Mouse (Mus musculus): ENCODE measurements at regions not wholly inside any gene's neighbourhood (a gene's known extent, or its start where the extent isn't known, plus 50 kb on each side); places are given as distances from the start of the nearest gene placed in this dataset.

DNA sequence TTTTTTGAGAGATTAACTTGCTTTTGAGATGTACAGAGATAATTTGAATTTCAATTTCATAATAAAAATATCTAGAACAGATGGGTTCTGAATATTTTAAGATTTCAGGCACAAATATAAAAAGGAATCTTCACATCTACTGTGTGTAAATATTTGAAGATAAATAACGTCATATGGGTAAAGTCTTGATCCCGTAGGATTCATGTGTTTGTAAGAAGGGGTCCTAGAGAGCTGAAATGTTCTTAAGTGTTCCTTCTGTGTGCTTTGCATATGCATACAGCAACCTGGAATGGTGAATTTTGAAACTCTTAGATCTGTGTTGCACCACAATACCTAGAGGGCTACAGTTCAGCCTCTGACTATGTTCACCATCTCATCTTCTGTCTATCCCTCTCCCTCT, 131.4 kb upstream of the Slc35b3 start:
- Histone ChIP-seq H3K79me2 (ENCODE audit: control insufficient read depth, insufficient read depth, low read length, poor library complexity) (no peaks in the 10 kb centered on the region), H3K36me3 (ENCODE audit: control insufficient read depth in 1 of 2, insufficient read depth in 2 of 2, low read length in 2 of 2) (no peaks in the 10 kb centered on the region), H3K27me3 (ENCODE audit: control insufficient read depth in 1 of 2, insufficient read depth in 2 of 2, low read length in 2 of 2) (no peaks in the 10 kb centered on the region), H3K9ac (ENCODE audit: control insufficient read depth, low read depth, low read length, poor library complexity, severe bottlenecking) (no peak overlapping the region), H3K4me3 (ENCODE audit: control insufficient read depth in 1 of 2, insufficient read depth in 1 of 2, low read depth in 2 of 2, low read length in 2 of 2) (no peak overlapping the region), H3K4me1 (ENCODE audit: control insufficient read depth in 1 of 2, insufficient read depth in 2 of 2, low read length in 2 of 2) (no peaks in the 10 kb centered on the region), H3K9me3 (replicated peaks; ENCODE audit: insufficient read depth, low read length) (no peaks in the 10 kb centered on the region), H3K27ac (ENCODE audit: control insufficient read depth, low read depth, low read length) (no peak overlapping the region)
- no peak for DNase-seq (ENCODE audit: low read depth, low spot score)
- no peak for TF ChIP-seq CHD2 (IDR thresholded peaks at IDR 0.05; ENCODE audit: low read length)
- TF ChIP-seq POLR2AphosphoS2 (IDR thresholded peaks at IDR 0.05; ENCODE audit: low read length), result no peak
- no peak for TF ChIP-seq MAX (IDR thresholded peaks at IDR 0.05; ENCODE audit: low read length)
- TF ChIP-seq TAL1 (IDR thresholded peaks at IDR 0.05; ENCODE audit: low read length), result no peak
- no peak for TF ChIP-seq MAZ (IDR thresholded peaks at IDR 0.05; ENCODE audit: low read depth, low read length)
- TF ChIP-seq JUND (IDR thresholded peaks at IDR 0.05; ENCODE audit: low read depth, low read length), result no peak
- TF ChIP-seq MEF2A (IDR thresholded peaks at IDR 0.05; ENCODE audit: extremely low read depth, insufficient replicate concordance, low read depth, low read length, poor library complexity, severe bottlenecking), result no peak
- no peak for TF ChIP-seq POLR2A (IDR thresholded peaks at IDR 0.05; ENCODE audit: control insufficient read depth in 1 of 2, insufficient read depth in 1 of 2, low read depth in 1 of 2, low read length in 2 of 2, poor library complexity in 1 of 2)
- no peak for TF ChIP-seq NRF1 (IDR thresholded peaks at IDR 0.05; ENCODE audit: insufficient read depth, low read depth, low read length, poor library complexity, severe bottlenecking)
- TF ChIP-seq EP300 (IDR thresholded peaks at IDR 0.05; ENCODE audit: low read depth in 1 of 2, low read length in 2 of 2), result no peak
- TF ChIP-seq MXI1 (IDR thresholded peaks at IDR 0.05; ENCODE audit: low read depth, low read length), result no peak
- TF ChIP-seq RAD21 (IDR thresholded peaks at IDR 0.05; ENCODE audit: low read depth, low read length), result no peak
- no peak for TF ChIP-seq ZMIZ1 (IDR thresholded peaks at IDR 0.05; ENCODE audit: low read depth, low read length)
- TF ChIP-seq ZC3H11A (IDR thresholded peaks at IDR 0.05; ENCODE audit: low read depth, low read length), result no peak

GRCm38 (mm10) chr13:39084544-39084943, 123.9 kb upstream of the Slc35b3 start:
- no peak for TF ChIP-seq GABPA (IDR thresholded peaks at IDR 0.05; ENCODE audit: low read depth, low read length)
- no peak for TF ChIP-seq ZKSCAN1 (IDR thresholded peaks at IDR 0.05; ENCODE audit: low read depth, low read length)
- TF ChIP-seq MYC (IDR thresholded peaks at IDR 0.05; ENCODE audit: low read depth, low read length), result no peak
- no peak for TF ChIP-seq ZC3H11A (IDR thresholded peaks at IDR 0.05; ENCODE audit: low read depth, low read length)
- TF ChIP-seq BHLHE40 (IDR thresholded peaks at IDR 0.05; ENCODE audit: borderline replicate concordance, low read depth, low read length), result no peak
- no peak for TF ChIP-seq CTCF (IDR thresholded peaks at IDR 0.05 in 2 of 3, conservative IDR thresholded peaks at IDR 0.05 in 1 of 3; ENCODE audit: control insufficient read depth in 1 of 3, insufficient read depth in 1 of 3, low read depth in 2 of 3, low read length in 3 of 3, poor library complexity in 1 of 3, severe bottlenecking in 1 of 3)
- no peak for TF ChIP-seq MXI1 (IDR thresholded peaks at IDR 0.05; ENCODE audit: low read depth, low read length)
- no peak for TF ChIP-seq POLR2AphosphoS5 (IDR thresholded peaks at IDR 0.05; ENCODE audit: borderline replicate concordance, low read depth, low read length)
- TF ChIP-seq KAT2A (conservative IDR thresholded peaks at IDR 0.05; ENCODE audit: low read depth, low read length), result no peak
- TF ChIP-seq CHD1 (IDR thresholded peaks at IDR 0.05; ENCODE audit: low read depth, low read length), result no peak
- TF ChIP-seq MAFK (IDR thresholded peaks at IDR 0.05; ENCODE audit: borderline replicate concordance, low read depth, low read length), result no peak
- TF ChIP-seq RAD21 (IDR thresholded peaks at IDR 0.05; ENCODE audit: low read depth, low read length), result no peak
- no peak for TF ChIP-seq MAX (IDR thresholded peaks at IDR 0.05; ENCODE audit: low read length)
- TF ChIP-seq HCFC1 (IDR thresholded peaks at IDR 0.05; ENCODE audit: low read depth, low read length), result no peak
- no peak for TF ChIP-seq USF1 (IDR thresholded peaks at IDR 0.05; ENCODE audit: low read depth, low read length)
- no peak for TF ChIP-seq NELFE (IDR thresholded peaks at IDR 0.05; ENCODE audit: low read depth, low read length)
- no peak for TF ChIP-seq UBTF (IDR thresholded peaks at IDR 0.05; ENCODE audit: borderline replicate concordance, insufficient read depth, low read depth, low read length)
- no peak for TF ChIP-seq RCOR1 (IDR thresholded peaks at IDR 0.05; ENCODE audit: low read depth, low read length)
- TF ChIP-seq GATA1 (IDR thresholded peaks at IDR 0.05; ENCODE audit: low read depth, low read length), result no peak
- no peak for TF ChIP-seq TCF12 (IDR thresholded peaks at IDR 0.05; ENCODE audit: low read depth, low read length)
- H3K79me2 ChIP-seq (ENCODE audit: control insufficient read depth, insufficient read depth, low read length, poor library complexity), result no peaks in the 10 kb centered on the region
- H3K4me3 ChIP-seq (ENCODE audit: control insufficient read depth in 1 of 2, insufficient read depth in 1 of 2, low read depth in 2 of 2, low read length in 2 of 2), result no peak overlapping the region
- no peaks in the 10 kb centered on the region for H3K36me3 ChIP-seq (ENCODE audit: control insufficient read depth in 1 of 2, insufficient read depth in 2 of 2, low read length in 2 of 2)
- no peaks in the 10 kb centered on the region for H3K9me3 ChIP-seq (replicated peaks; ENCODE audit: insufficient read depth, low read length)
- DNase-seq (ENCODE audit: low read depth, low spot score), result no peak
- no peaks in the 10 kb centered on the region for H3K4me1 ChIP-seq (ENCODE audit: control insufficient read depth in 1 of 2, insufficient read depth in 2 of 2, low read length in 2 of 2)
- H3K27me3 ChIP-seq (ENCODE audit: control insufficient read depth in 1 of 2, insufficient read depth in 2 of 2, low read length in 2 of 2), result no peaks in the 10 kb centered on the region
- H3K9ac ChIP-seq (ENCODE audit: control insufficient read depth, low read depth, low read length, poor library complexity, severe bottlenecking), result no peak overlapping the region
- no peak overlapping the region for H3K27ac ChIP-seq (ENCODE audit: control insufficient read depth, low read depth, low read length)
